Mouse (Mus musculus) heart, postnatal 0 days (tissue): Measurements from ENCODE around the gene Mog.

Experiments
- CTCF ChIP-seq: IDR thresholded peaks from 2 replicates; pipeline ENCODE4 v1.5.1; 2016; ENCODE audit warnings: antibody characterized with exemption, control low read depth, low read depth
- EP300 ChIP-seq: IDR thresholded peaks from 2 replicates; pipeline ENCODE4 v1.6.1; 2016; ENCODE audit warnings: antibody characterized with exemption, low read depth

DNA sequence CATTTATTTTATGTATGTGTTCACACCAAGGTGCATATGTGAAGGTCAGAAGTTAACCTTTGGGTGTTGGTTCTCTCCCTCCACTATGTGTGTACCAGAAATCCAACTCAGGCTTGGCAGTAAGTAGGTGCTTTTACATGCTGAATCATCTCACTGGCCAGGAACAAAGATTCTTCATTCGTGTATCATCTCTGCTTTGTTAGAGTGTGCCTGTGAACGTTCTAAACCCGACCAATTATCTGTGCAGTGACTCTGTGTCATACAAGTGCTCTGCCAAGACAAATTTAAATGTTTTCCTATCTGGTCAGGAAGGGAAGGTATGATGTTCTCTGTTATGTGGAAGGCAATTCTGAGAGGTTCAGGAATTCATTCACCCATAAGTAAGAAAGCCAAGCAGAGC, 38.2 kb upstream of the Mog start:
- TF ChIP-seq CTCF, result no peak
- no peak for TF ChIP-seq EP300
